Mouse (Mus musculus) olfactory bulb, adult 2 months (tissue): ENCODE data around the gene Atg4b.

Experiments
- CTCF ChIP-seq: fragments of 200-500 bp; IDR thresholded peaks from 2 replicates; pipeline ENCODE4 v1.5.1; 2012; ENCODE audit warnings: low read depth, mild to moderate bottlenecking, low read length, moderate library complexity; ENCODE audit not compliant: insufficient read depth
- POLR2A ChIP-seq: fragments of 200-500 bp; IDR thresholded peaks from 2 replicates; pipeline ENCODE4 v1.6.1; 2012; ENCODE audit warnings: mild to moderate bottlenecking, low read depth, low read length, moderate library complexity; ENCODE audit not compliant: insufficient read depth

GRCm38 (mm10) chr1:93753911-93754572 lies 2.7 kb downstream of the Atg4b start:
- TF ChIP-seq CTCF (no peak), POLR2A (no peak)
